Mouse (Mus musculus): Measurements from ENCODE around the gene Adcy7. TPM values are rescaled to one million over a fixed set of nuclear protein-coding genes. Genes with fewer than 3 reads are reported as not detected.

Gene Adcy7
- total RNA-seq, 2 experiments from 2014 or later: 48.9 to 60.4 TPM

DNA sequence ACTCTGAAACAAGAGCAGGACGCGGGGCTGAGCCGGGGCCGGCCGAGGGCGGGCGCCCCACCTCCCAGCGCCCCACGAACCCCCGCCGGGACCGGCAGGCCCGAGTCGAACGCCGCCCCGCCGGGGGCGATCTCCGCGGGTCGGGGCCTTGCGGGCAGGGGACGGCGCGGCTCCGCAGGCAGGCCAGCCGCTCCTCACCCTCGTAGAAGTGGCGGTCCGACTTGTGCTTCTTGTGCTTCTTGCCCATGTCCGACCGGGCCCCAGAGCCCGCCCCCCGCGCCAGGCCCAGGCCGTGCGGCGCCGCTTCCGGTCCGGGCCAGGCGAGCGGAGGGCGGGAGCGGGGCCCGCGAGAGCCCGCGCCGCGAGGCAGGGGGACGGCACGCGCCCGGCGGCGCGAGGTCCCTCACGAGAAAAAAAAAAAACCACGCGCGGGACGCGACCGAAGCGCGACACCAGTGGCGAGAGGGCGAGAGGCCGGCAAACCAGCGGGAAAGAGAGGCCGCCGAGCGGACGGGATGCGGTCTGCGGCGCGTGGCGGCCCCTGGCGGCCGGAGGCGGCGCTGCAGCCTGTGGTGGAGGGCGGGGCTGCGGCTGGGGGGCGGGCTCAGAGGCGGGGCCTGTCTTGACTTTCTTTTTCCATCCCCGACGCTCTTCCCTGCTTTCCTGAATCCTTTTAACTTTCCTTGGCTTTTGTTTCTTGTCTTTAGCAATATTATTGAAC is 89.7 kb downstream of the Adcy7 start, which contains the start of gene Brd7:
TSS of gene Brd7 (minus strand) at position 487 of the 721 bp plus-strand sequence.
- ATAC-seq (replicated peaks; ENCODE audit: low FRiP score, low TSS enrichment, poor library complexity, severe bottlenecking): peak; percentile 19; the same call in 1 of the 2 replicates

DNA sequence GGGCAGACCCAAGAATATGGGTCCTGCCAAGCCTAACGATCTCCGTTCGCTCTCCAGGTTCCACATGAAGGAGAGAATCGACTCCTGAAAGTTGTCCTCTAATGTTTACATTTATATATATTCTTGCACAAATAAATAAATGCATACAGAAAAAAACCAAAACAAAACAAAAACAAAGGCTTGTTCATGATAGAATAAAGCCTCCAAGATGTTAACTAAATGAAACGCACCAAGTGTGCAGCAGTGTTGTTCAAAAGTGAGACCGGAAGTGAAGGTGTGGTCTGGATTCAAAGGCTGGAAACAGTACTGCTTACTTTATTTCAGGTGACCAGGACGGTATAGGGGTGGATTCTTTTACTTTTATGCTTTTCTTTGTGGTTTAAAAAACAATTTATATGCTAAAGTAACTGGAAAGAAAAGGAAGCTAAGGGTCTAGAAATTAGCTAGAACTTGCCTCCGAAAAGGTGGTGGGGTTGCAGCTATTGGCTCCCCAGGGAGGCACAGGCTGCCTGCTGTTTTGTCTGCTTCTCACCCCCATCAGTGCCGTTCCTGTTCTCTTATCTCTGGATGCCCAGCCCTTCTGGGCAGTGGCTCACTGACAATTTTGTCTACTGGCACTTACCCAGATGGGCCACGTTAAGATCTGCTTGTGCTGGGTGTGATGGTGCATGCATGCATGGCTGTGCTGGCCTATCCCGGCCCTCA is 90.4 kb downstream of the Adcy7 start:
- ATAC-seq (replicated peaks; ENCODE audit: low FRiP score, low TSS enrichment, poor library complexity, severe bottlenecking): peak; percentile 92

DNA sequence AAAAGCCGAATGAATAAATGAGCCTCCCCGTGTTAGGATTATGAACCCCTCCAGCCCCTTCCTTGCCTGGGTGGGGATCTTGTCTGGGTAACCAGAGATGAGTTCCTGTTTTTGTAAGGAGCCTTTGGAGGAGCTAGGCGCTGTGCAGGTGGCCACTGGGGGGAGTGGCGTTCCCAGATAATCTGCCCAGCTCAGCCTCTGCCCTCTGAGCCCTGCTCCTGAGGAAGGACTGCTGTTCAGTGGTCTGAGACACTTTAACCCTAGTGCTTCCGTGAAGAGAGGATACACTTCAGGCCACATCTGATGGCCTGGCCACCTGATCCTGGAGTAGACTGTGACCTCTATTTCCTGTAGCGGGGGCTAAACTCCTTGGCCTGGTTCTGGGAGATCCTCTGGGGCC is 97.0 kb downstream of the Adcy7 start:
- peak; percentile 75 for ATAC-seq (replicated peaks; ENCODE audit: low FRiP score, low TSS enrichment, poor library complexity, severe bottlenecking)

DNA sequence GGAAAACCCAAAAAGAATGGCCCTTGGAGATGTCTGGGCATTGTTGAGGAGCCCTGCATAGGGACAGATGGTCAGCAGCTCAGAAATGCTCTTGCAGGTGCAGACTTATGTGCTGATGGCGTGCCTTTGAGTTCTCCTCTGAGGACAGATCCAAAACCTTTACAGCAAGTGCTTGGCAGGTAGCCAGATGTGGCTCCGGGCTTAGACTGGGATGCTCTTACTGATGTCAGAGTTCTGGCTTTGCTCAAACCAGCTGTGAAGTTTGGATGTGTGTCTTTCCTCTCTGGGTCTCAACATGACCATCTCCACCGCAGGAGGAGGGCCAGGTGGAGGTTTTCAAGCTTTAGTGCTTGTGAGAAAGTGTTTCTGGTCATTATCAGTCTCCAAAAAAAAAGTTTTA is 97.6 kb downstream of the Adcy7 start:
- no peak for ATAC-seq (replicated peaks; ENCODE audit: low FRiP score, low TSS enrichment, poor library complexity, severe bottlenecking)

DNA sequence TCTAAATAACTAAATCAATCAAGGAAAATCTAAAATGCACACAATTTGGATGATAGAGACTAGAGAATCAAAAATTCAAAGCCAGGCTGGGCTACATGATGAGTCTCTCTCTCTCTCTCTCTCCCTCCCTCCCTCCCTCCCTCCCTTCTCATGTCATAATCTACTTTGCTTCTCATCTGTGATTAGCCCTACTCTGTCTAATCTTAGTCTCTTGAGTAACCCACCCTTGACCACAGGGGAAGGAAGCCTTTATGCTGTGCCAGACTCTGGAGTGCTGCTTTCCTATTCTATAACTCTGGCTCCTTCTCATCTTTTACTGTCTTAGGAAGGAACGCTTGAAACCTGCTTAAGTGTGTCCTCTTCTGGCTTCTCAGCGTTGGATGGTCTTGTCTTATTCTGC is 99.3 kb downstream of the Adcy7 start:
- ATAC-seq (replicated peaks; ENCODE audit: low FRiP score, low TSS enrichment, poor library complexity, severe bottlenecking): no peak

DNA sequence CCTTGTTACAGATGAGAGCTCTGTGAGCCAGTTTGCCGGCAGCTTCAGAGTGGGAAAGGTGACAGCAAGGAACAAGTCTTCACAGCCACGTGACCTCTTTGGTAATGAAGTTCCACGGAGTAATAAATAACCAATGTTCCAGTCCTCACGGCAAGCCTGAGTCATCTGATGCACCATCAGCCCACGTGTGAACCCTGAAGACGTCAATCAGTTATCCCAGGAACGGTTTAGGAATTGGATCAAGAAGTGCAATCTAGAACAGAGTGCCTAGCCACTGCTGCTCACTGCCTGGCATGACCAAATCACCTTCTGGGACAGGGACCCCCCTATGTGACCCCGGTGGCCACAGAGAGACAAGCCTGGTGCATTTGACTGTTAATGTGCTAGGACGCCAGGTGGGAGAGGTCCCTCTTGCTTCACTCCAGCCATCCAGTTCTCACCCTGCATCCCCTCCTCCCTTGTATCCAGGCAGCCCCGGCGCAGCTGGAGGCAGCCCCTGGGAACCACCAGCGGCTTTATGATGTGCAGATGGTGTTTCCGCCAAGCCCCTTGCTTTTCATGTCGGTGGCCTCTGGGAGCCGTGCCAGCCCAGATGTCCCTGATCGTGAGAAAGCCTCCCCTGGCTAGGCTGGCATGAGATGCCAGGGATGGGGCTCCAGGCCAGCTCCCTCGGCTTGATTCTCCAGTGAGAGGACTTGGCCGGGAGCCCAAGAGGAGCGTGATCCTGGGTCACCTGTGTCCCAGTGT is 104.8 kb downstream of the Adcy7 start:
- no peak for ATAC-seq (replicated peaks; ENCODE audit: low FRiP score, low TSS enrichment, poor library complexity, severe bottlenecking)

Other genes starting within 250 kb of the Adcy7 start
- gene Cnep1r1, start 153.6 kb upstream of the Adcy7 start, total RNA-seq (2014; fragmentation: Nextera tagmentation): 42.8 and 61.3 TPM in 2 replicates
- 16.0 and 16.6 TPM in 2 replicates for gene Cnep1r1, start 153.6 kb upstream of the Adcy7 start, total RNA-seq (2017)
- gene Heatr3, start 134.5 kb upstream of the Adcy7 start, total RNA-seq (2014; fragmentation: Nextera tagmentation): 75.6 and 79.2 TPM in 2 replicates
- gene Heatr3, start 134.5 kb upstream of the Adcy7 start, total RNA-seq (2017): 62.9 and 79.2 TPM in 2 replicates
- 37.3 and 51.7 TPM in 2 replicates for gene Tent4b, start 73.2 kb upstream of the Adcy7 start, total RNA-seq (2014; fragmentation: Nextera tagmentation)
- 47.7 and 50.4 TPM in 2 replicates for gene Tent4b, start 73.2 kb upstream of the Adcy7 start, total RNA-seq (2017)
- gene Brd7, start 89.8 kb downstream of the Adcy7 start, total RNA-seq (2014; fragmentation: Nextera tagmentation): 79.1 and 115 TPM in 2 replicates
- gene Brd7, start 89.8 kb downstream of the Adcy7 start, total RNA-seq (2017): 106 and 134 TPM in 2 replicates
- gene Nkd1, start 249.0 kb downstream of the Adcy7 start, total RNA-seq (2014; fragmentation: Nextera tagmentation): not detected in 2 replicates
- not detected in 2 replicates for gene Nkd1, start 249.0 kb downstream of the Adcy7 start, total RNA-seq (2017)

All from megakaryocyte-erythroid progenitor cell, adult 5-6 weeks (primary cell).